Mouse (Mus musculus) ES-E14 (cell line): ENCODE data around the gene Pdk3.

Experiments used
- CHD2 ChIP-seq: IDR thresholded peaks from 2 replicates; pipeline ENCODE4 v1.6.1; 2014; ENCODE audit warnings: mild to moderate bottlenecking, low read depth, low read length, inconsistent platforms
- HCFC1 ChIP-seq: IDR thresholded peaks from 2 replicates; pipeline ENCODE4 v1.6.1; 2012; ENCODE audit warnings: low read length, inconsistent platforms, borderline replicate concordance; ENCODE audit not compliant: insufficient read depth
- MAFK ChIP-seq: IDR thresholded peaks from 2 replicates; pipeline ENCODE4 v1.6.1; 2014; ENCODE audit warnings: mild to moderate bottlenecking, low read depth, low read length, inconsistent platforms; ENCODE audit not compliant: insufficient read depth
- ZC3H11A ChIP-seq: IDR thresholded peaks from 2 replicates; pipeline ENCODE4 v1.6.1; 2012; ENCODE audit warnings: low read depth, mild to moderate bottlenecking, inconsistent platforms, low read length, borderline replicate concordance
- ZNF384 ChIP-seq: IDR thresholded peaks from 2 replicates; pipeline ENCODE4 v1.6.1; 2012; ENCODE audit warnings: low read depth, low read length, inconsistent platforms

- TF ChIP-seq MAFK (no peak), CHD2 (no peak), ZC3H11A (no peak), HCFC1 (no peak), ZNF384 (no peak)
These were observed 45.6 kb upstream of the Pdk3 start for GRCm38 (mm10) chrX:93877634-93878016.
